Mouse (Mus musculus) MN1 (cell line): ENCODE results near the gene Gm20683.
"Not testable (repeated sequence)": the region's sequence is repeated elsewhere in the genome, so short reads cannot be mapped to it uniquely, and the experiment has no call there.

Experiments used
- DNase-seq: peaks from one replicate; pipeline ENCODE4 v3.0.0-alpha.2; 2016; ENCODE audit warnings: low spot score

Gene Gm20683

DNA sequence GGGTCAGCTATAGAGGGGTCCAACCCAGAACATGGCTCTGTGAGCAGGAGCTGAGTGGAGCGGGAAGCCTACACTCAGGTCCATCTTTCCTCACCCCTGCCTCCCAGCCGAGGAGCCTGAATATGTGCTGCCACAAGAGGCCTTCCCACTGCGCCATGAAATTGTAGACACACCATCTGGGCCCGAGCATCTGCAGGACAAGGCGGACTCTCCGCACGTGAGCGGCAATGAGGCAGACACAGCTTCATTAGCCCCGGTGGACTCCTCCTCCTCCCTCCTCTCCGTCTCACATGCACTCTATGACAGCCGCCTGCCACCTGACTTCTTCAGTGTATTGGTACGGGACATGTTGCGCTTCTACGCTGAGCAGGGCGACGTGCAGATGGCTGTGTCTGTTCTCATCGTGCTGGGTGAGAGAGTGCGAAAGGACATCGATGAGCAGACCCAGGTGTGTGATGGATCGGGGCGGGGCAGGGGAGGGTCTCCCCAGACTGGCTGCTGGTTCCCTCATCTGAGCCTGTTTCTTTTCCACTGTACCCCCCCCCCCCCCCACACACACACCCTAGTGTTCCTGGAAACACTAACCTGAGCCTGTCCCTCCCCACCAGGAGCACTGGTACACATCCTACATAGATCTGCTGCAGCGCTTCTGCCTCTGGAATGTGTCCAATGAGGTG is 13.9 kb downstream of the Gm20683 start:
- no peak for DNase-seq

DNA sequence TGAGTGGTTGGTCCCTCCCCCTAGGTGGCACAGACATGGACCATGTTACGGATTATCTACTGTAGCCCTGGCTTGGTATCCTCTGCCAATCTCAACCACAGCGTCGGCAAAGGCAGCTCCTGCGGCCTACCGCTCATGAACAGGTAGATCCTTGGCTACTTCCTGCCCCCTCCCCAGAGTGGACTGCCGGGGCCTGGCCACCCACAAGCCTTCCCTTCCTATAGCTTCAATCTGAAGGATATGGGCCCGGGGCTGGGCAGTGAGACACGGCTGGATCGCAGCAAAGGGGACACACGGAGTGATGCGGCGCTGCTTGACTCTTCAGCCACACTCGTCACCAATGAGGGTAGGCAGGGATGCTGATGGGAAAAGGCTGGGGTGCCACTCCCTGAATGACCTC is 14.6 kb downstream of the Gm20683 start:
- DNase-seq, result no peak

DNA sequence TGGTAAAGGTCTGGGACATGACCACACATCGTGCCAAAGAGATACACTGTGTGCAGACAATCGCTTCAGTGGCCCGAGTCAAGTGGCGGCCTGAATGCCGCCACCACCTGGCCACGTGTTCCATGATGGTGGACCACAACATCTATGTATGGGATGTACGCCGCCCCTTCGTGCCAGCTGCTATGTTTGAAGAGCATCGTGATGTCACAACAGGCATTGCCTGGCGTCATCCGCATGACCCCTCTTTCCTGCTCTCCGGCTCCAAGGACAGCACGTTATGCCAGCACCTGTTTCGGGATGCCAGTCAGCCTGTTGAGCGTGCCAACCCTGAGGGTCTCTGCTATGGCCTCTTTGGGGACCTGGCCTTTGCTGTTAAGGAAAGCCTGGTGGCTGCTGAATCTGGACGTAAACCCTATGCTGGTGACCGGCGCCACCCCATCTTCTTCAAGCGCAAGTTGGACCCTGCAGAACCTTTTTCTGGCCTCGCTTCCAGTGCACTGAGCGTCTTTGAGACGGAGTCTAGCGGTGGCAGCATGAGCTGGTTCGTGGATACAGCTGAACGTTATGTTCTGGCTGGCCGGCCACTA is 15.5 kb downstream of the Gm20683 start:
- no peak for DNase-seq

DNA sequence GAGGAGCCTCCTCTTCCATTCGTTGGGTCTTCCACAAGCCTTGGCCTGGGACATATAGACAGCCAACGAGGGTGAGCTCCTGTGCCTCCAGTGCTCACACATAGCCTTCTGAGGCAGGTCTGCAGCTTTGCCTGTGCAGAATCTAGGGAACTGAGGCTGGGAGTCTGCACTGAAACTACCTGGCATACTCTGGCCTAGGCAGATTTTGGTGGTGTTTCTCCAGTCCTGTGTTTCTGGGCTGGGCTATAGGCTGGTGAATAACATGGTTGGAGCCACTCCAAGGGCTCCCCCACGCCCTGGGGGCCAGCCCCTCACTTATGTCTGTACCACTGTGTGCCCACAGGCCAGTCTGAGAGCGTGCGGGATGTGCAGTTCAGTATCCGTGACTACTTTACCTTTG is 16.3 kb downstream of the Gm20683 start:
- DNase-seq, result no peak

- no peak for DNase-seq
Observed at GRCm38 (mm10) chr17:25824362-25825142, 17.0 kb downstream of the Gm20683 start.

GRCm38 (mm10) chr17:25823452-25823851 is 18.1 kb downstream of the Gm20683 start, which contains the start of gene Wdr24:
Gene Wdr24, plus strand, starts transcription at chr17:25823627.
- DNase-seq, result peak; percentile 92

- peak; percentile 50 for DNase-seq
Observed at GRCm38 (mm10) chr17:25818851-25819780, 22.4 kb downstream of the Gm20683 start.

DNA sequence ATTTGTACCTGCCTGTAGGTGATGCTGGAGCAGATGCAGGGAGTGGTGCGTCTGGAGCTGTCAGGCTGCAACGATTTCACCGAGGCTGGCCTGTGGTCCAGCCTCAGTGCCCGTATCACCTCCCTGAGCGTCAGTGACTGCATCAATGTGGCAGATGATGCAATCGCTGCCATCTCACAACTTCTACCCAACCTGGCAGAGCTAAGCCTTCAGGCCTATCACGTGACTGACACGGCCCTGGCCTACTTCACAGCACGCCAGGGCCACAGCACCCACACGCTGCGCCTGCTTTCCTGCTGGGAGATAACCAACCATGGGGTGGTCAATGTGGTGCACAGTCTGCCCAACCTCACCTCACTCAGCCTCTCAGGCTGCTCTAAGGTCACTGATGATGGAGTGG is 23.9 kb downstream of the Gm20683 start:
- DNase-seq, result no peak

DNA sequence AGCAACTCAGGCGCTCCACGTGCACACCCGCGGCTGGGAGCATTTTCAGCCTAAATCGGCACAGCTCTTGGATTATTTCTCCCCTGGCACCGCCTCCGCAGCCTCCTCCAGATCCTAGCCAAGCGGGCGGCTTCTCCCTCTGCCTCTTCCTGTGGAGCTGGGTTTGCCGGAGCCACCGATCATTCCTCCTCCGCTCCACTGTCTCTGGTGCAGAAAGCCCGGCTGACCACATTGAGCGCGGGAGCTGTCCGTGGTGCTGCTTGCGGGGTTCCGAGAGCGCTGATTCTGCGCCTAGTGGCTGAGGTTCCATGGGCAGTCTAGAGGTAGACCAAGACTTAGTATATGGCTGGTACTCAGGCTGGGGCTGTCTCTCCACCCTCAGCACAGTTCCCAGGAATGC is 28.1 kb downstream of the Gm20683 start:
- DNase-seq, result no peak

DNA sequence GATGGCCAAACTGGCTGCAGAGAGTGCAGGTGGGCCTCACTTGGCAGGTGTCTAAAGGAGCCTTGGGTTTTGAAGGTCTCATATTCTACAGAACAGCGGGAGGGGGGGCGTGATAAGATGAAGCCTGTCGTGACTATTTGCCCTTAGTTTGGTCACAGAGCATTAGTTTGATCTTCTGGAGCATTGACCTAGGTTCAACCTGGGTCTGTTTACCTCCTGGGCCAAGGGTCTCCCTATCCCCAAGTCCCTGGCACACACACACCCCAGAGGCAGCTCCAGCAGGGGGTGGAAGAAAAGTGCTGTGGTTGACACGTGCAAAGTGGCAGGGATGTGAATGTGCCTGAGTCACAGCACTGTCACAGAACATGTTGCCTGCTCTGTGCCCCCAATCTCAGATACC is 30.7 kb downstream of the Gm20683 start:
- no peak for DNase-seq

GRCm38 (mm10) chr17:25809606-25810340 is 31.8 kb downstream of the Gm20683 start:
- DNase-seq, result peak; percentile 82

DNA sequence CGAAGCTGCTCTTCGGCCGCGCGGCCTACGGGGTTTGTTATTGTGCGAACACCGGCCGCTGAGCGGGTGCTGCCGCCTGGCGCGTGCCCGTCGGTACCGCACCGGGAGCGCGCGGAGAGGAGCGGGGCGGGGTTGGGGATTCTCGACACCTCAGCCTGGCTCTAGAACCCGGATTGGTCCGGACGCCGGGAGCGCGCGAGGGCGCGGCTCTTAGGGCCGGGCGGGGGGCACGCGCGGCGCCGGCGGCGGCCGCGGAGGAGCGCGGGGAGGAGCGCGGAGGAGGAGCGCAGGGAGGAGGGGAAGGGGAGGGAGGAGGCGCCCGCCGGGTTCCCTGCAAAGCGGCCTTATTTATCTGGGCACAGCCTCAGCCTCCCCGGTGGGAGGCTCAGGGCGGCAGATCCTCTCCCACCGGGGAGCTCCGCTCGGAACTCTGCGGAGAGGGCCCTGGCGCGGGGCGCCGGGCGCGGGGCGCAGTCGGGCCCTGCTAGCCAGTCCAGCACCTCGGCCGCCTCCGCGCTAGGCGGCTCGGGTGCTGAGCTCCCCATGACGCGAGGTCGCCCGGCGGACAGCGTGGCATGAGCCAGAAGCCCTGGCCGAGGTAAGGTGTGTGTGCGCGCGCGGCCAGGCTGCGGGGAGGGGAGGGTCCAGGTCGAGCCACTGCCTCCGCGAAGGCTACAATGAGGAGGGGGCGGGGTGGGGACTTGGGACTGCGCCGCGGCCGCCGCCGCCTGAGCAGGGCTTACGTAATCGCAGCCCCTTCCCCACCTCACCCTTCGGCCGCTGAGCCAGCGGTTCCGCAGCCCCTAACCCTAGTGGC is 32.6 kb downstream of the Gm20683 start, which contains the start of gene Fbxl16:
TSS of gene Fbxl16 (plus strand) at position 297 of the 817 bp plus-strand sequence.
- DNase-seq, result peak; percentile 95

DNA sequence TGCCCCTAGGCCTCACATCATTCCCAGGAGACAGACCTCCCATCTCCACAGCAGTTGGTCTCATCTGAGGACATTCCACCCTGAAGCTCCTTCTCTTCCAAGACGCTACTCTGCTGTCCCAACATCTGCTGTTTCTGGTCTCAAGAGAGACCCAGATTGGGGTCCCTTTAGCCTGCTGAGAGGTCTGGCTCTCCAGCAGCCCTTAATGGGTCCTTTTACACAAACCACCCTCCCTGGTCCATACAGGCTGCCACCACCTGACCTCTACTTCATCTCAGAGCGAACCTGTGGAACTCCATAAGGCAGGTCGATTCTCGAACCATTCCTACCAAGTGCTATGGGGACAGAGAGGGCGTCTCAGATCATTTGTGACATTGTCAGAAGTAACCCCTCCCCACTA is 33.5 kb downstream of the Gm20683 start:
- peak; percentile 54 for DNase-seq

DNA sequence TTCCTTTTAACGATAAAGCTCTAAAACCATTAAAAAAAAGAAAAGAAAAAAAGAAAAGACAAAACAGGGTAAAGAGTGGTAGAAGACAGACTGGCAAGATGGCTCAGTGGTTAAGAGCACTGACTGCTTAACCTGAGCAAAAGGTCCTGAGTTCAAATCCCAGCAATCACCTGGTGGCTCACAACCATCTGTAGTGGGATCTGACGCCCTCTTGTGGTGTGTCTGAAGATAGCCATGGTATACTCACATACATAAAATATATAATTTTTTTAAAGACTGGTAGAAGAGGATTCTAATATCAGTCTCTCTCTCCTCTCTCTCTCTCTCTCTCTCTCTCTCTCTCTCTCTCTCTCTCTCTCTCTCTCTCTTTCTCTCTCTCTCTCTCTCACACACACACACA is 34.1 kb downstream of the Gm20683 start:
- DNase-seq, result not testable (repeated sequence)

DNA sequence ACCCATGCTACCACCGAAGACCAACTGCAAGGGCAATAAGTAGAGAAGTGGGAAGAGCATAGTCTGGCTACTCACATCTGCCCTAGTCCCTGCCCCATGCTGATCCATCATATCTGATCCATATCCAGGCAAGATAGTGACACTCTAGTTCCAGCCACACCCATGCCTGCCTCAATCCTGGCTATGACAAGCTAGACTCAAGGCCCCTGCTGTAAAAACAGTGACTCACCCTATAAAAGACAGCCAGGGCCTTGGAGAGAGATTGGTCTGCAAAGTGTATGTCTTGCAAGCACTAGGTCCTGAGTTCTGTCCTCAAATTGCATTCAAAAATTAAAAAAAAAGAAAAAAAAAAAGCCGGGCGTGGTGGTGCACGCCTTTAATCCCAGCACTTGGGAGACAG is 35.1 kb downstream of the Gm20683 start:
- peak; percentile 57 for DNase-seq

- DNase-seq, result peak; percentile 96
Observed at GRCm38 (mm10) chr17:25802825-25803517, 38.6 kb downstream of the Gm20683 start.

DNA sequence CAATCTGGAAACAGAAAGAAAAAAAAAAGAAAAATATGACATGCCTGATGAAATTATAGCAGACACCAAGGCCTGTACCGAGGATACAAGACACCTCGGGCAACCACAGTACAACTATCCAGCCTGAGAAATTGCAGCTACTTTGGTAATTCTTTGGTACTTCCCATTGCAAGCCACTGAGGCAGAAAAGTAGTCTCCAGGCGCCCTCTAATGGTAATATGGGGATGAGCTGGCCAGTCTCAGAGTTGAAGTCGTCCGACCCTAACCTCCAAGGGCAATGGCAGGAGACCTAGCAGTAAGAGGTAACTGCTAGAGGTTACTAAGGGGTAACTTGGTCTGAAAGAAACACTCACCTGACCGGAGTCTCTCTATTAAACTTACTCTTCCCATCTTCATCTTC is 40.5 kb downstream of the Gm20683 start:
- peak; percentile 91 for DNase-seq

DNA sequence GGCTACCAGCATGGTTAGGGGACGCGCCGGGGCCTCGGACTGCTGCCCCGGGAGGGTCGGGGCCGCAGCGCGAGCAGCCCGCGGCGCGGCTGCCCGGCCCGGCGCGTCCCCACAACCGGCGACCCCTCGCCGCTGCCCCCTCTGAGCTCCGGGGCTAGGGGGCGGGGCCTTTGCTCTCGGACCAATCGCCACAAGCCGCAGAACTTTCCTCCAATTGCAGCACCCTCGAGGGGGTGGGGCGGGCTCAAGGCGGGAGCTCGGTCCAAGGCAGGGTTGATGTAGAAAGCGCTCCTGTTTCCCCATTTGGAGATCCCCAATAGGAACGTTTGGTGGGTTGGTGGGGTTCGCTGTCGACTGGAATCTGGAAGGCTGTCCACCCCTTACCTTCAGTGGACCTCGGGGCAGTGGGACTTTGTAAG is 44.6 kb downstream of the Gm20683 start, which contains the start of gene Metrn:
TSS of gene Metrn (minus strand) at position 186 of the 419 bp plus-strand sequence.
- DNase-seq, result peak; percentile 88

GRCm38 (mm10) chr17:25796211-25796771 is 45.3 kb downstream of the Gm20683 start:
- peak; percentile 51 for DNase-seq
